Mouse (Mus musculus) lung, embryonic 15.5 days (tissue): ENCODE measurements around the gene Atp2a1. TPM values are rescaled to one million over a fixed set of nuclear protein-coding genes. Genes with fewer than 3 reads are reported as not detected.

Source experiments
- ATAC-seq: fragments of 200-750 bp; cut with Nextera tagmentation; 2 replicates; pipeline ENCODE4 v1.8.0; 2017; ENCODE audit warnings: moderate number of reproducible peaks, borderline replicate concordance; ENCODE audit not compliant: low FRiP score, low TSS enrichment; ENCODE audit errors: extremely low read depth
- H3K27ac ChIP-seq: fragments of 300-500 bp; sonication (generic); 2 replicates; pipeline ENCODE4 v1.5.1; 2015; ENCODE audit warnings: moderate library complexity, mild to moderate bottlenecking, inconsistent platforms
- H3K27me3 ChIP-seq: fragments of 300-500 bp; sonication (generic); 2 replicates; pipeline ENCODE4 v1.6.1; 2015; ENCODE audit warnings: inconsistent platforms
- H3K36me3 ChIP-seq: fragments of 300-500 bp; sonication (generic); 2 replicates; pipeline ENCODE4 v1.6.1; 2015; ENCODE audit warnings: inconsistent platforms
- H3K4me1 ChIP-seq: fragments of 300-500 bp; sonication (generic); 2 replicates; pipeline ENCODE4 v1.6.1; 2015; ENCODE audit warnings: inconsistent platforms
- H3K4me2 ChIP-seq: fragments of 300-500 bp; sonication (generic); 2 replicates; pipeline ENCODE4 v1.6.1; 2015; ENCODE audit warnings: inconsistent platforms, mild to moderate bottlenecking, moderate library complexity
- H3K4me3 ChIP-seq: fragments of 300-500 bp; sonication (generic); 2 replicates; pipeline ENCODE4 v1.5.1; 2015; ENCODE audit warnings: mild to moderate bottlenecking, inconsistent platforms
- H3K9ac ChIP-seq: fragments of 300-500 bp; sonication (generic); 2 replicates; pipeline ENCODE4 v1.6.1; 2015; ENCODE audit warnings: inconsistent platforms
- H3K9me3 ChIP-seq: fragments of 300-500 bp; sonication (generic); 2 replicates; pipeline ENCODE4 v1.6.1; 2016; ENCODE audit warnings: inconsistent platforms
- WGBS: fragments of 180-500 bp; shearing (Covaris S2); methylation state at CpG from one replicate; pipeline ENCODE4 v1.1.7; 2015; 5-methylcytosine and 5-hydroxymethylcytosine counted together
- polyA plus RNA-seq: library from polyadenylated mRNA; unstranded; fragments of >200 nt; fragmentation: Nextera tagmentation; extraction: Ambion mirVana; gene quantifications from 2 replicates; pipeline ENCODE4 v1.2.1, GENCODE M21; 2015

Atp2a1 gene
- polyA plus RNA-seq, 1 experiment from 2014 or later = 1.3 TPM

- H3K4me1 ChIP-seq = peaks cover 20% of the 10 kb centered on the region
- no peak overlapping the region for H3K4me2 ChIP-seq
- no peak overlapping the region for H3K9ac ChIP-seq
- H3K9me3 ChIP-seq = no peaks in the 10 kb centered on the region
- ATAC-seq = no peak
- H3K4me3 ChIP-seq = no peak overlapping the region
- WGBS = 81% methylated on average over 4 of the region's 4 CpGs
- no peaks in the 10 kb centered on the region for H3K27me3 ChIP-seq
- H3K36me3 ChIP-seq = peaks cover 59% of the 10 kb centered on the region
- H3K27ac ChIP-seq = no peak overlapping the region
Measured at GRCm38 (mm10) chr7:126471853-126472252, 8.9 kb upstream of the Atp2a1 start.

GRCm38 (mm10) chr7:126471361-126471760, 8.5 kb upstream of the Atp2a1 start:
- ATAC-seq = no peak
- H3K27me3 ChIP-seq = no peaks in the 10 kb centered on the region
- no peak overlapping the region for H3K4me2 ChIP-seq
- H3K9me3 ChIP-seq = no peaks in the 10 kb centered on the region
- H3K36me3 ChIP-seq = peaks cover 64% of the 10 kb centered on the region
- H3K27ac ChIP-seq = no peak overlapping the region
- WGBS = 91% methylated on average over 5 of the region's 5 CpGs
- peaks cover 20% of the 10 kb centered on the region for H3K4me1 ChIP-seq
- H3K4me3 ChIP-seq = no peak overlapping the region
- no peak overlapping the region for H3K9ac ChIP-seq

- Histone ChIP-seq H3K27ac (no peak overlapping the region), H3K27me3 (no peaks in the 10 kb centered on the region), H3K4me2 (no peak overlapping the region), H3K9me3 (no peaks in the 10 kb centered on the region), H3K36me3 (peaks cover 66% of the 10 kb centered on the region), H3K4me1 (peaks cover 22% of the 10 kb centered on the region), H3K9ac (no peak overlapping the region), H3K4me3 (no peak overlapping the region)
- 81% methylated on average over 6 of the region's 6 CpGs for WGBS
- ATAC-seq = no peak
Measured at GRCm38 (mm10) chr7:126470077-126470476, 7.2 kb upstream of the Atp2a1 start.

DNA sequence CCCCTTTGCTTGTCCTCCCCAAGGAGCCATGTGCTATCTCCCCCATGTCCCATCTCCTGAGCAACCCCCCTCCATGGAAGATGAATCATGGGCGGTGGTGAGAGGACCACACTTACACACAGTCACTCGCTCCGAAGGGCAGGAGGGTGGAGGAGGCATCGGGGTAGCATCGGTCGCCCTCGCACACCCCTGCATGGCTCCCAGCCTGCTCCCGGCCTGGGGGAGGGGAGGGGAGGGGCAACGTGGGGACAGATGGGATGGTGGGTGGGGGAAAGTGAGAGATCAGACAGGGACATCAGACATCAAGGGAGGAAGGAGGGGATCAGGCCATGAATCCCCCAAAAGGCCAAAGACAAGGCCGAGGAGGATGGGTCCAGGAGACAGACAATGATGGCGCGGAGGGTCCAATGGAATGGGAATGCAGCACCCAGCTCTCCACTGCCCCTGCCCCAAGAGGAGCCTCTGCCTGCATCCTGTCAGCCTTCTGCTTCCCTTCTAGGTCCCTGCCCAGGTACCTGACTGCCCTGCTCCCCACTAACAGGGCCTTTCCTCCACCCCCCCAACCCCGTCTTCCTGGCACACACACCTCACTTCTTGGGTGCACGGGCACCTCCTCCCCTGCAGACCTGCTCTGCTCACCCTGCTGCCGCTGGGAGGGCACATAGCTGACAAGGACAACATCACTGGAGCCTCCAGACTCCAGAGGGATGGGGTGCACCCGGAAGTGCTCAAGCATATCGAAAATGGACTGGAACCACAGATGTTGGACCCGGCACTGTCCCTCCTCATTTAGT, 5.1 kb upstream of the Atp2a1 start:
- H3K4me3 ChIP-seq = no peak overlapping the region
- H3K4me1 ChIP-seq = peaks cover 15% of the 10 kb centered on the region
- H3K36me3 ChIP-seq = peaks cover 66% of the 10 kb centered on the region
- H3K9me3 ChIP-seq = no peaks in the 10 kb centered on the region
- no peaks in the 10 kb centered on the region for H3K27me3 ChIP-seq
- no peak overlapping the region for H3K27ac ChIP-seq
- WGBS = 90% methylated on average over 18 of the region's 18 CpGs
- no peak for ATAC-seq
- H3K9ac ChIP-seq = no peak overlapping the region
- H3K4me2 ChIP-seq = no peak overlapping the region

DNA sequence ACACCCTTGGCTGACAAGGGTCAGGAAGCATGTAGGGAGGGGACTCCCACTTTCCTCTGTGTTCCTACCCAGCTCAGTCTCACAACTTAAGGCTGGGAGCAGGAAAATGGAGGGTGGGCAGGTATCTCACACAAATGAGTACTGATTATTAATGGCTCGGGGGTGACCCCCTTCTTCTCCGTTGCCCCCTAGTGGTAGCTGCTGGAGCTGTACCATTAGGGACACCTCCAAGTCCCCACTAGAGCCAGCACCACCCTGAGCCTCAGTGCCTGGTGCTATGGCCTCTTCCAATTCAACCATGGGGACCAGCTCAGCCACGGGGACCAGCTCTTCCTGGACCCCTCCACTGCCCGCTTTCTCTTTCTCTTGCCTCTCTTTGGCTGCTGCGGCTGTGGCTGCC, 4.4 kb upstream of the Atp2a1 start:
- Histone ChIP-seq H3K4me3 (no peak overlapping the region), H3K4me2 (no peak overlapping the region), H3K27me3 (no peaks in the 10 kb centered on the region), H3K9ac (no peak overlapping the region), H3K4me1 (peaks cover 12% of the 10 kb centered on the region), H3K36me3 (peaks cover 60% of the 10 kb centered on the region), H3K27ac (no peak overlapping the region), H3K9me3 (no peaks in the 10 kb centered on the region)
- 57% methylated on average over 5 of the region's 5 CpGs for WGBS
- ATAC-seq = no peak

DNA sequence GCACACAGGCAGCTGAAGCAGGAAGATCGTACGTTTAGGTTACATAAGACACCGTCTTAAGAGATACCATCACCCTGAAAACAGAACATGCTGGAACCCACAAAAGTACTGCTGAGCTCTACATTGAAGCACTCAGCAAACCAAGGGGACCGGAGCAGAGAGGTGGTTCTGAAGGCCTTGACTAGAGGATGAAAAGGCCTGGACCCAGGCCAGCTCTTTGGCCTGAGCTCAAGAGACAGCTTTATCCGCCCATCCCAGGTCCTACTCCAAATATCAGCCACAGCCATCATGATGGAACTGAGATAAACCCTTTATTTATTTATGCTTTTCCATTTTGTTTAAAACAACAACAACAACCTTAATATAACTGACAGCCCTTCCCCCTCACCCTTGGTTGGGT, 3.8 kb upstream of the Atp2a1 start:
- H3K36me3 ChIP-seq = peaks cover 54% of the 10 kb centered on the region

DNA sequence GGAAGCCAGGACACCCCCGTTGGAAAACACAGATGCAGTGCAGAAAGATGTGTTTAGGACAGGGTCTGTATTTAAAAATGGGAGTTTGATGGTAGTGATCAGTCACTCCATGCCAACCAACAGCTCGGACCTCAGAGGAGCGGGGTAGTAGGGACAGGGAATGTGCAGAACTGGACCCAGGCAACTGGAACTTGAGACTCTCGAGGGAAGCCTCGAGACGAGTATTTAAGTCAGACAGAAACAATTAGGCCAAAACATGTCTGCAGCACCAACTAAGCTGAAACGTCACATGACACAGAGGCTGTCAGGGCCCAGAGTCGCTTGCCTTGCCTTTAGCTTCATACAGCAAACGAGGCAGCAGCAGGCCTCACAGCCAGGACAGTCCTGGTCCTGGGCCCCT, 3.2 kb upstream of the Atp2a1 start:
- H3K36me3 ChIP-seq = peaks cover 48% of the 10 kb centered on the region
- 0 out of 2 replicates have a peak overlapping the region, but pooled peaks have one; percentile 3 for H3K27ac ChIP-seq
- no peak overlapping the region for H3K9ac ChIP-seq
- H3K9me3 ChIP-seq = no peaks in the 10 kb centered on the region
- H3K4me1 ChIP-seq = peaks cover 12% of the 10 kb centered on the region
- ATAC-seq = no peak
- no peaks in the 10 kb centered on the region for H3K27me3 ChIP-seq
- H3K4me3 ChIP-seq = no peak overlapping the region
- no peak overlapping the region for H3K4me2 ChIP-seq
- 46% methylated on average over 9 of the region's 9 CpGs for whole genome bisulfite sequencing

More for the DNA sequence above, 3.8 kb upstream of the Atp2a1 start:
- no peak overlapping the region for H3K9ac ChIP-seq
- H3K4me1 ChIP-seq = peaks cover 12% of the 10 kb centered on the region
- ATAC-seq = no peak
- no peak overlapping the region for H3K4me3 ChIP-seq
- WGBS = 69% methylated on average over 5 of the region's 5 CpGs
- H3K27me3 ChIP-seq = no peaks in the 10 kb centered on the region
- no peaks in the 10 kb centered on the region for H3K9me3 ChIP-seq
- H3K27ac ChIP-seq = 0 out of 2 replicates have a peak overlapping the region, but pooled peaks have one; percentile 3
- H3K4me2 ChIP-seq = no peak overlapping the region

- no peak for ATAC-seq
- 27% methylated on average over 7 of the region's 7 CpGs for WGBS
- H3K4me3 ChIP-seq = no peak overlapping the region
- no peak overlapping the region for H3K4me2 ChIP-seq
- H3K27ac ChIP-seq = no peak overlapping the region
- H3K9ac ChIP-seq = no peak overlapping the region
- peaks cover 12% of the 10 kb centered on the region for H3K4me1 ChIP-seq
- H3K36me3 ChIP-seq = peaks cover 41% of the 10 kb centered on the region
- no peaks in the 10 kb centered on the region for H3K9me3 ChIP-seq
- no peaks in the 10 kb centered on the region for H3K27me3 ChIP-seq
Measured at GRCm38 (mm10) chr7:126465246-126466030, 2.5 kb upstream of the Atp2a1 start.

DNA sequence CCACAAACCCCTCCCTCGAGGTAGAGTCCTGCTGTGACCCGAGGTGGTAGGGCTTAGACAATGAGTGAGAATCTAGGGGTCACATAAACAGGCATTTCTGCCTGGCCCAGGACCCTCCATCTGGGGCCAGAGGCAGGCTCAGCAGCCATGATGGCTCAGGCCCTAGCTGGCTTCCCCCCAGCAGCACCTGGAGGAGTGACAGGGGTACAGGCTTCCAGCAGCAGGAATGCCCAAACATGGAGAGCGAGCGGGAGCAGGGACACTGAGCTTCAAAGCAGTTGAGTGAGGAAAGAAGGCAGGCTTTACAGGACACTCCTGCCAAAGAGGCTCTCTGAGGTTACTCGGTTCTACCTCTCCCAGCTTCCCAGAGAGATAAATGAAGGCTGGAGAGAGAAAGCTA, 1.9 kb upstream of the Atp2a1 start:
- Histone ChIP-seq H3K27ac (no peak overlapping the region), H3K4me3 (no peak overlapping the region), H3K4me1 (peaks cover 12% of the 10 kb centered on the region), H3K9me3 (no peaks in the 10 kb centered on the region), H3K9ac (no peak overlapping the region), H3K27me3 (no peaks in the 10 kb centered on the region), H3K36me3 (peaks cover 36% of the 10 kb centered on the region), H3K4me2 (no peak overlapping the region)
- 25% methylated on average over 5 of the region's 5 CpGs for WGBS
- ATAC-seq = no peak

DNA sequence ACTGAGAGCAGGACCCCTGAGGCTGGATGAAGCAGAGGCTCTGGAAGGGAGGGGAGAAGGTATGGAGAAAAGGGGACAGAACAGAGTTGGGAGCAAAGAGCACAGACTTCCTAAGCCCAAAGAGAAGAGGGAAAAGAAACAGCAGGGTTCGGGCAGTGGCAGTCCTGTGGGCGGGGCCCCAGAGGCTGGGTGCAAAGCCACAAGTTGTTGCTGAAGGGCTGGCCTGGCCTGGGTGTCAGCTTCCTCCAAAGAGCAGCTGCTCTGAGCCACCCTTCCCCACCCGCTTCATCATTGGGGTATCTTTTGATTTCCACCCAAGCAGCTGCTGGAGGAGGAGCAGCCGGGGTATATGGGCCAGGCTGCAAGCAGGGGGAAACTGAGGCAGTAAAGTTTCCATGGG, 1.2 kb upstream of the Atp2a1 start:
- Histone ChIP-seq H3K27ac (no peak overlapping the region), H3K4me3 (no peak overlapping the region), H3K4me1 (peaks cover 12% of the 10 kb centered on the region), H3K27me3 (no peaks in the 10 kb centered on the region), H3K9ac (no peak overlapping the region), H3K9me3 (no peaks in the 10 kb centered on the region), H3K36me3 (peaks cover 29% of the 10 kb centered on the region), H3K4me2 (no peak overlapping the region)
- ATAC-seq = no peak
- 48% methylated on average over 4 of the region's 4 CpGs for WGBS

DNA sequence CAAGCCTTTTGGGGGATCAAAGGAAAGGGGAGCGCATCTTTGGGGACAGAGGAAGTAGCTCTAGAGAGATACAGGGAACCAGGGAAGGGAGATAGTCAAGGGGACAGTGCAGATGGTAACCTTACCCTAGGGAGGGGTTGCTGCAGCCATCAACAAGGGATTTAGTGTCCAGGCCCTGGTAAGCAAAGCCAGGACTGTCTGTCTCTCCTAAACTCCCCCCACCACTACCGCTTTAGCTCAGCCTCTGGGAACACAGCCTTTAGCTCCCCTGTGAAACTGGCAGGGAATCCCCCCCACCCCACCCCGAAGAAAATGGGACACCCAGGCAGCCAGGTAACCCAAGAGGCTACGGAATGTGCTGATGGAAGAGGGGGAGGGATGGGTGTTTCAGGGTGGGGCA, 639 bp upstream of the Atp2a1 start:
- WGBS = 59% methylated on average over 4 of the region's 4 CpGs
- no peak for ATAC-seq
- Histone ChIP-seq H3K36me3 (peaks cover 23% of the 10 kb centered on the region), H3K4me2 (no peak overlapping the region), H3K9ac (no peak overlapping the region), H3K9me3 (no peaks in the 10 kb centered on the region), H3K4me1 (peaks cover 12% of the 10 kb centered on the region), H3K27me3 (no peaks in the 10 kb centered on the region), H3K27ac (no peak overlapping the region), H3K4me3 (no peak overlapping the region)

DNA sequence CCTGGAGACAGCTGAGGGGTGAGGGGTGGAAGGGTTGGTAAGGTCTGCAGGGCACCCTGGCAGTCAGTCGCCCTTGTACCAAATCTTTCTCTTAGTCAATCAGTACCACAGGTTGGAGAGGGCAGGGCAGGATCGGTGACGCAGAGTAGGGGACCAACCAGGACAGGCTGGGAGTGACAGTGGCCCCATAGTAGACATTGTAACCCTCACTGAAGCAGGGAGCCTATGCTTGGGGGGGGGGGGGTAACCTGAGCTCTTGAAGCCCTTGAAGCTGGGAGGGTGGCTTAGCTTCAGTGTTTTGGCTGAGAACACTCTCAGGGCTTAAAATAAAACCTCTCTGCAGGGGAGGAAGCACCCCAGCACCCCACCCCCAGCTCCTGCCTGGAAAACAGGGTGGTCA, 1.3 kb downstream of the Atp2a1 start:
- Histone ChIP-seq H3K9ac (no peak overlapping the region), H3K9me3 (no peaks in the 10 kb centered on the region), H3K4me3 (no peak overlapping the region), H3K27ac (no peak overlapping the region), H3K36me3 (peaks cover 4% of the 10 kb centered on the region; the same call in 1 of the 2 replicates), H3K27me3 (no peaks in the 10 kb centered on the region), H3K4me2 (no peak overlapping the region), H3K4me1 (peaks cover 12% of the 10 kb centered on the region)
- 60% methylated on average over 3 of the region's 3 CpGs for WGBS
- no peak for ATAC-seq
